Mouse (Mus musculus) thymus, postnatal 25 days (tissue): ENCODE measurements around the gene Hk2.
"Not testable (repeated sequence)": the region's sequence is repeated elsewhere in the genome, so short reads cannot be mapped to it uniquely, and the experiment has no call there.

ENCODE experiments used
- DNase-seq: peaks from one replicate; pipeline ENCODE4 v3.0.0; 2022

The Hk2 gene

DNA sequence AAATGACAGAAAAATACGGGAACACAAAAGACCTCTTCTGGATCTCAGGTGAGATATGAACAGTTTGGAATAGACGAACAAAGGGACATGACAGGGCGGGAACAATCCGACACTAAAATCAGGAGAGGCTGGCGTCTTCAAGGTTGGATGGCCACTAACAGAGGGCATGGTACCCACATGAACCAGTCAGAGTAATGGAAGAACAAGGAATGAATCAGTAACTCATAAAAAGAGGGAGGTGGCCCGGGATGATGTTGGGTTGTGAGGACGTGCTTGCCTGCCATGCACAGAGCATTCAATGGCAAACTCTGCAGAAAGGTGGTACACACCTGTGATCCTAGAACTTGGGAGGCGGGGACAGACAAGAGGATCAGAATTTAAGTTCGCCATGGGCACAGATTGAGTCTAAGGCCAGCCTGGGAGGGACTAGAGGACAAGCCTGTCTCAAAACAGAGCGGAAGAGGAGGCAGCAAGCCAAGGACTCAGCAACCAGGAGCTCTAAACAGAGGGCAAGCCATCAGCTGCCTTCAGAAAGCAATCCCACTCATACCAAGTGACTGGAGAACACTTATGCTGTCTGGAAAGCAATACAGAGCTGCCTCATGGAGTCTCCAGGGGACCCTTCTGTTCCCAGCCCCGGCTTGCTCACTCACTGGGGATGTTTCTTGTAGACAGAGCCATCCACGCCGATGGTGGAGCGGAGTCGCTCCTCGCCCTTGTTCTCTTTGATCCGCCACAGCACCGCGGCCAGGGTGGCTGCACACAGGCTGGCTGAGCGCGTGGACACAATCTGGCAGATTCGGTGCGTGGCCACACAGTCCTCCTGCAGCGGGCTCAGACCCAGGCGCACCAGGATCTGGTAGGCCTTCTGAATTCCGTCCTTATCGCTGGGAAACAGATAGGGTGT is 36.4 kb downstream of the Hk2 start:
- no peak for DNase-seq

- DNase-seq = no peak
Observed at GRCm38 (mm10) chr6:82736626-82737600, 37.3 kb downstream of the Hk2 start.

- no peak for DNase-seq
Observed at GRCm38 (mm10) chr6:82735347-82735746, 38.9 kb downstream of the Hk2 start.

DNA sequence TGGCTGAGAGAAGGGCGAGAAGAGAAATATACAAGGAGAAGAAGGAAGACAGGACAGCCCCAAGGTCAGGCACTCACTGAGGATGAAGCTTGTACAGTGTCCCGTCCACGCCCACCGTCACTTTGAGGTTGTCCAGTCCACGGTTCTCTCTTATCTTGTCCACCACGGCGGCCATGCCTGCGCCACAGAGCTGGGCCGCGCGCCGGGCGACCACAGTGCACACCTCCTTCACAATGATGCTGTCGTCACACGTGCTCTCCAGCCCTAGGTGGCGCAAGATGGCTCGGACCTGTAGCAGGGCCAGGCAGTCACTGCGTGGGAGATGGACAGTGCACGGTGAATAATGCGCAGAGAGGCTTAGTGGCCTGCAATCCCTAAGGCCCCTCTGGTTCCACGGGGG is 45.6 kb downstream of the Hk2 start:
- DNase-seq = no peak

DNA sequence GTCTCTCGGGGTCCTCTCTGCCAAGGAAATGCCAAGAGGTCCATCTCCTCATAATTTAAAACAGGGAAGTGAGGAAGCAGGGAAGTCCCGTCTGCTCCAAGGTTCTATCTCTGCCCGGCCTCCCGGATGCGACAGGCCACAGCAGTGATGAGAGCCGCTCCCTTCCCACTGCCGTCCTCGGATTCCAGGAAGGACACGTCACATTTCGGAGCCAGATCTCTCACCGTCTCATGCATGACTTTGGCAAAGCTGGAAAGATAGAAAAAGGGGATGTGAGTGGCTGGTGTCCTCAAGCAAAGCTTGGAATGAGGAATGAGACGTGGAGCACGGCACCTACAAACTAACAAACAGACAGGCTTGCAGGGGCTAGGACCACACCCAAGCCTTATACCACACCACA is 47.0 kb downstream of the Hk2 start:
- no peak for DNase-seq

DNA sequence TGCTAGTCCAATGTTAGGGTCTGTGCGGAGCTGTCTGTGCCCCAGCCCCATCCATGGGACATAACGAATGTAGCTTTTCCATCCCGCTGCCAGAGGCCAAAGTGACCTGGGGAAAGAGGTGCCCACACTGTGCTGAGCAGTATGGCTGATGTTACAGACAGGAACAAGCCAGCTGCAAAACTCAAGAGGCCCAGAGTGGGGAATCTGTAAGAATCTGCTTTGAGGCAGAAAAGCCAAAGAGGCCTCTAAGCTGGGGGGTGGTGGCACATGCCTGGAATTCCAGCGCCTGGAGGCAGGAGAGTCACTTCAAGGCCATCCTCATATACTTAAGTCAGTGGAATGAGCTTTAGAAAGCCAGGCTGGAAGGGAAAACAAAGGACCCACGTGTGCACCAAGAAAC is 50.9 kb downstream of the Hk2 start:
- DNase-seq = no peak

- no peak for DNase-seq
Observed at GRCm38 (mm10) chr6:82716126-82716525, 58.1 kb downstream of the Hk2 start.

- DNase-seq = no peak
Observed at GRCm38 (mm10) chr6:82715653-82716052, 58.6 kb downstream of the Hk2 start.

DNA sequence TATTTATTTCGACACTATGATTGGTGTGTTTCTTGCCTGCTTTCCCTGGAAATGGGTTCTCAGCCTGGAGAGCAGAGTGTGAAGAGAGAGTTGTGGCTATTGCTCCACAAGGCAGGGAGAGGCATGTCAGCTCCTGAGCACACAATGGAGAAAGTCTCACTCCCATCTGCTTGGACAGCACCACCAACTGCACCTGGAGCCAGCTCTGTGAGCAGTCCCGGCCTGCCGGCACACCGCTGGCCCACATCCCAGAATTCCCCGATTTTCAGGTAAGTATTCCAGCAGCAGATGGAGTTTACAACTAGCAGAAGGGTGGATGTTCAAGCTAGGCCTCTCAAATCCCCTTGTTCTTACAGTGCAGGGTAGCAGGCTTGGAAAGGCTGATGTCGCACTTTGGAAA is 59.0 kb downstream of the Hk2 start:
- no peak for DNase-seq

DNA sequence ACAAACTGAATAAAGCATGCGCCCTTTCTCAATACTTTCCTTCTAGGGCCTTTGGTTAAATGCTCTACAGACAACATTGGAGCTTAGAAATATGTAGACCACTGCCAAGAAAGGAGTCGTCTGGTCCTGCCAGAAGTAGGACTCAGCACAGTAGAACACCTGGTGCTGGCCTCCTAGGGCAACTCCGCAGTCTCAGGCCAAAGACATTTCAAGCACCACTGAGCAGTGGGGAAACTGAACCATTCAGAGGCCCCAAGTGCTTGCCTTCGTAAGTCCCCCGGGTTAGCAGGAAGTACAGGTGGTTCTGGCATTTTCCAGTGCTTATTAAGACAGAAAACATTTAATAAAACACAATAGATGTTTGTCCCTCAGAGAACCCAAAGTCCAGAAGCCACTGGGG is 59.4 kb downstream of the Hk2 start:
- DNase-seq = no peak

DNA sequence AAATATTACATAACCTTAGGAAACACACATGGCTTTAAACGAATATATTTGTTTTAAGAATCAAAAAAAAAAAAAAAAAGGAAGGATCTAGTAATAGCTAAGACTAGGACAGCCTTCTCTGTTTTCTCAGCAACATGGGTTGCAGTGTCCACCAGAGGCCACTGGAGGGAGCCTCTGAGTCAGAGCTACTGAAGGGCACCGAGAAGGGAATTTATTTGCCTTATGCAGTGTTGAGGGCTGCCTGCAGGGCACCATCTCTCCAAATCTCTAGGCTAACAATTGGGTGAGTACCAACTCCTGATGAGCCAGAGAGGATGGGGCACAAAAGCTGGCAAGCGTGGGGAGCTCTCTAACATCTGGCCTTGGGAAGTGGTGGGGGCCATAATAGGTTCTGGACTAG is 60.0 kb downstream of the Hk2 start:
- peak; percentile 74 for DNase-seq

DNA sequence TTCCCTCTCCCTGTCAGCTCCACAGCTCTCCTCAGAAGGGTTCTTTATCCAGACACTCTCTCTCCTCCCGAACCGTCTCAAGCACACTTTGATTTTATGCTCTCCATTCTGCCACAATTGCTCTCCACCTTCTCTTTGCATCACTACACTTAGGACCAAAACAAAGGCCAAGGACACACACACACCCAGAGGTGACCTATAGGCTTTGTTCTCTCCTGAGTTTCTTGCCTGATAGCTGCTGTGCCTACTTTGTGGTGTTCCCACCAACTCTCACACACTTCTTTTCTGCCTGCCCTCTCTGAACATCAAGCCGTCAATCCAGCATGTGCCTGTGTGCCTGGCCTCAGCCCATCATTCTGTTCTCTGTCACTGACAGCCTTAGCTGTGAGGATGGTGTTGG is 66.5 kb downstream of the Hk2 start:
- DNase-seq = no peak

DNA sequence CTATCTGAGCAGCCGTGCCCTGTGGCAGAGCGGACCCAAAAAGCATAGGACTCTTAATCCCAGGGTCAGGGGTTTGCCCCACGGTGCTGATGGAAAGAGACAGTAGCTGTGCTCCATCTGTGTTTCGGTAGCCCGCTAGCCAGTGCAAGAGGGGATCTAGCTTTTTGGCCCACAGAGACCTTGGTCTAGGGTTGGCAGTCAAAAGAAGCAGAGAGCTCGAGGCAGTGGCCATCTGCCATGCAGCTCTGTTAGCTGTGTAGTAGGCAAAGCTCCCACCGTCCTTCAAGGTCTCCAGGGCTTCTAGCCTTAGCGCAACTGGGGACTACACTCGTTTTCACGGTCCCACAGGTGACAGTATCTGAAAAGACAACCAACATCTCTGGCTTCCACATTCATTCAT is 67.0 kb downstream of the Hk2 start:
- DNase-seq = no peak

DNA sequence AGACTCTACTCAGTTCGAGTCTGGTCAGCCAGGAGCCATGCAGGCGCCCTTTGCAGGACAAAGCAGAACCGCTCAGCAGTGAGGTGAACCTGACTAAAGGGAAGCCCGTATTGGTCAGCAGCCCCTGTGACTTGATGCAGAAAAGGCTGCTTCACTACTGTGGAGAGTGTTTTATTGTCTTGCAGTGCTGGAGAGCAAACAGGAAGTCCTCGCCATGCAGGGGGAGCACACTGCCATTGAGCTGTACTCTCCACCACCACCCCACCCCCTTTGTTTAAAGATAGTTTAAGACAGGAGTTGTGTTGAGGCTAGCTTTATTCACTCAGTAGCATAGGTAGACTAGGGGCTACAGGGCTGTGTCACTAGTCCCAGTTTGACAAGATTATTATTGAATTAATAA is 69.0 kb downstream of the Hk2 start, which contains the start of gene Pole4:
Gene Pole4 (minus strand): TSS at position 145 of the 400 bp plus-strand sequence.
- no peak for DNase-seq

GRCm38 (mm10) chr6:82703710-82704109 is 70.5 kb downstream of the Hk2 start:
- no peak for DNase-seq

- DNase-seq = peak; percentile 89
Observed at GRCm38 (mm10) chr6:82702593-82703017, 71.6 kb downstream of the Hk2 start.

GRCm38 (mm10) chr6:82701296-82701695 is 73.0 kb downstream of the Hk2 start:
- DNase-seq = no peak

- DNase-seq = no peak
Observed at GRCm38 (mm10) chr6:82699831-82700230, 74.4 kb downstream of the Hk2 start.

GRCm38 (mm10) chr6:82696736-82697135 is 77.5 kb downstream of the Hk2 start:
- no peak for DNase-seq

- DNase-seq = no peak
Observed at GRCm38 (mm10) chr6:82694668-82695067, 79.6 kb downstream of the Hk2 start.

DNA sequence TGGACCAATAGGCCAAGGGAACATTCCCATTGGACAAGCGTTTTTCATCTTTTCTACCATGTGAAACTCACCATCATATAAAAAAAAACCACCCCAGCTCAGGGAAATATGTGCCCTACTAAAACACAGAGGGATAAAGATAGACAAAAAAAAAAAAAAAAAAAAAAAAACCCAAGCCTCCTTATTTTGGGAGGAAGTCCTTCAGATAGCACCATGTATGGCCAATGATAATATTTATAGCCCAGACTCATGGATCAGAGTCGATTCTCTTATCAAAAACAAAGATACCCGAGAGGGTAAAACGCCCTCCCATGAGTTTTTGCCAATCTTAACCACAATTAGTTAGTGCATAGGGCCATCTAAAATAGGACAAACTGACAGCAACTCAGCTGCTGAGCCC is 84.8 kb downstream of the Hk2 start:
- no peak for DNase-seq

GRCm38 (mm10) chr6:82688586-82688985 is 85.7 kb downstream of the Hk2 start:
- not testable (repeated sequence) for DNase-seq

DNA sequence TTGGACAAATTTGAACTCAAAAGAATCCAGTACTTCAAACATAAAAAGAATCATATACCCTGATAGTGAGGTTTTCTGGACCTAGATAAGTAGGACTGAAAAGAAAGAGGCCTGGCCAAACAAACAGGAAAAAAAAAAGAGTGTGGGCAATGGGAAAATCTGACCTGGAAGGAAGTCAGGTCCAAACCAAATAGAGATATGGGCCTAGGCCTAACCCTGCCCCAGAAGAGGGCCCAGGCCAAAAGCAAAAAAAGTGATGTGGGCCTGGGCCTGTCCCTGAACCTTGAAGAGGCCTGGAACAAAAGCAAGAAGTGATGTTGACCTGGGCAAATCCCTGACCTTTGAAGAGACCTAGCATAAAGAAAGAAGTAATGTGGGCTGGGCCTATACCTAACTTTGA is 90.1 kb downstream of the Hk2 start:
- DNase-seq = no peak

- DNase-seq = not testable (repeated sequence)
Observed at GRCm38 (mm10) chr6:82679286-82679685, 95.0 kb downstream of the Hk2 start.
